Mouse (Mus musculus): Measurements from ENCODE around the gene Sf3b6.
"Not testable (repeated sequence)": the region's sequence is repeated elsewhere in the genome, so short reads cannot be mapped to it uniquely, and the experiment has no call there.

Sf3b6 gene

GRCm38 (mm10) chr12:4817361-4818101 is at the start of gene Sf3b6:
Sf3b6 (plus strand) TSS chr12:4817544.
- DNase-seq, result peak; percentile 99

GRCm38 (mm10) chr12:4768492-4769332 is 48.6 kb upstream of the Sf3b6 start, which contains the start of the genes Pfn4 and Fam228b:
Pfn4 (plus strand) TSS chr12:4769022.
Fam228b (minus strand) TSS chr12:4769267.
- peak; percentile 97 for DNase-seq

- DNase-seq, result no peak
Observed at GRCm38 (mm10) chr12:4769333-4769723, 48.0 kb upstream of the Sf3b6 start.

- no peak for DNase-seq
Observed at GRCm38 (mm10) chr12:4774895-4775587, 42.3 kb upstream of the Sf3b6 start.

GRCm38 (mm10) chr12:4775588-4775949 is 41.8 kb upstream of the Sf3b6 start:
- DNase-seq, result no peak

- no peak for DNase-seq
Observed at GRCm38 (mm10) chr12:4777734-4778133, 39.6 kb upstream of the Sf3b6 start.

- no peak for DNase-seq
Observed at GRCm38 (mm10) chr12:4780245-4780644, 37.1 kb upstream of the Sf3b6 start.

- no peak for DNase-seq
Observed at GRCm38 (mm10) chr12:4781270-4781669, 36.1 kb upstream of the Sf3b6 start.

- DNase-seq, result not testable (repeated sequence)
Observed at GRCm38 (mm10) chr12:4781725-4782404, 35.5 kb upstream of the Sf3b6 start.

- DNase-seq, result no peak
Observed at GRCm38 (mm10) chr12:4783598-4783997, 33.7 kb upstream of the Sf3b6 start.

GRCm38 (mm10) chr12:4784466-4784865 is 32.9 kb upstream of the Sf3b6 start:
- no peak for DNase-seq

- not testable (repeated sequence) for DNase-seq
Observed at GRCm38 (mm10) chr12:4788128-4788527, 29.2 kb upstream of the Sf3b6 start.

- DNase-seq, result no peak
Observed at GRCm38 (mm10) chr12:4793718-4794117, 23.6 kb upstream of the Sf3b6 start.

- DNase-seq, result not testable (repeated sequence)
Observed at GRCm38 (mm10) chr12:4797471-4797870, 19.9 kb upstream of the Sf3b6 start.

GRCm38 (mm10) chr12:4811036-4811435 is 6.3 kb upstream of the Sf3b6 start:
- no peak for DNase-seq

- no peak for DNase-seq
Observed at GRCm38 (mm10) chr12:4811705-4812104, 5.6 kb upstream of the Sf3b6 start.

GRCm38 (mm10) chr12:4813636-4814035 is 3.7 kb upstream of the Sf3b6 start:
- peak; percentile 28 for DNase-seq

- DNase-seq, result no peak
Observed at GRCm38 (mm10) chr12:4816680-4817360, 524 bp upstream of the Sf3b6 start.

- no peak for DNase-seq
Observed at GRCm38 (mm10) chr12:4827256-4827655, 9.9 kb downstream of the Sf3b6 start.

- no peak for DNase-seq
Observed at GRCm38 (mm10) chr12:4836959-4837358, 19.6 kb downstream of the Sf3b6 start.

GRCm38 (mm10) chr12:4840010-4840409 is 22.7 kb downstream of the Sf3b6 start:
- DNase-seq, result peak; percentile 33

GRCm38 (mm10) chr12:4840741-4841140 is 23.4 kb downstream of the Sf3b6 start:
- peak; percentile 24 for DNase-seq
